Mouse (Mus musculus) gastrocnemius, adult 8-10 months (tissue): ENCODE data around the gene Per2. TPM values are rescaled to one million over a fixed set of nuclear protein-coding genes. Genes with fewer than 3 reads are reported as not detected.
A peak's percentile ranks its signal among the peaks of the same experiment; 100 is the strongest.

Source experiments
- DNase-seq, 2 experiments: peaks; one replicate each; pipeline ENCODE4 v3.0.0; 2022; ENCODE audit warnings: low spot score in 2 of 2
- total RNA-seq, 4 experiments: library from RNA; stranded (reverse); gene quantifications; 2 replicates each; pipeline ENCODE4 v1.2.4; 2022

Gene Per2
- total RNA-seq, 4 experiments from 2014 or later, result 7.0 to 15.0 (median 8.8) TPM

- peak; percentile 68 to 73 for DNase-seq
These were observed 60.7 kb downstream of the Per2 start, which contains the start of gene Ilkap for GRCm38 (mm10) chr1:91398260-91399062. TSS of gene Ilkap (minus strand) at chr1:91398815.

GRCm38 (mm10) chr1:91397927-91398259 is 61.2 kb downstream of the Per2 start:
- DNase-seq, result no peak

- no peak for DNase-seq
These were observed 68.8 kb downstream of the Per2 start for GRCm38 (mm10) chr1:91390369-91390768.

DNA sequence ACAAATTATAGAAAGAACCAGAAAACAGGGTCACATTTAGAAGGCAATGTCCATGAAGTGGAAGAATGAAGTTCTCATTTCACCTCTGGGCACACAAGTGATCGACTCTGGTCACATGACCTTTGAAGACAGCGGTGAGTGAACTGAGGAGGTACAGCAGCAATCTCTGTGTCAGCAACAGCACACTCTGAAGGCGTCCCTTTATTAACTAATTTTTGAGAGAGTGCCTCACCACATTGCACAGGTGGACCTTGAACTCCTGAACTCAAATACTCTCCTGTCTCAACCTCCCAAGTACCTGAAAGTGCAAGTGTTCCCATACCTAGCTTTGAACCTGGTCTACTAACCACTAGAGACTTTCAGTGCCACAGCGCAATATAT is 78.0 kb downstream of the Per2 start:
- no peak for DNase-seq

DNA sequence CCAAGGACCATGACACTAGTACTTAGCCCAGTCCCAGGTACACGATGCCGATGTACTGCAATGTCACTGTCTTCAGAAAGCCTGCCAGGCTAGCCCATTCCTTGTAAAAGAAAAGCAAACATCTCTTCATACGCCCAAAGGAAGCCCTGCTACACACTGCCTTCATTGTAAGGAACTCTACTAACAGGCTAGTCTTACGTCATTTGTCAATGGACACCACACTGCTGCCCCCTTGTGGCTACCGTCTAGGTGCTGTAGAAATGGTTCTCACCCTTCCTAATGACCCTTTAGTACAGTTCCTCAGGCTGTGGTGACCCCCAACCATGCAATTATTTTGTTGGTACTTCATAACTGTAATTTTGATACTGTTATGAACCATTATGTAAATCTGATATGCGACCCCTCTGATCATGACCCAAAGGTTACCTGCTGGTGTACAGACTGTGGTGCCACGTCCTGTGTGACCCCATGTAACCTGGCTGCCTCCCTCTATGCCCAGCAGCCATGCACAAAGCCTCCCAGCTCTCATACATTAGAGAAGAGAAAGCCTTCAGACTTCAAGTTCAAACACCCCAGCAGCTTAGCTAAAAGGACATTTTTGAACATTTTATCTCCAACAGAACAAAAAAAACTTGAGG is 78.6 kb downstream of the Per2 start:
- peak; percentile 57 to 61 for DNase-seq

GRCm38 (mm10) chr1:91373414-91373835 is 85.7 kb downstream of the Per2 start:
- DNase-seq, result no peak

GRCm38 (mm10) chr1:91370055-91370454 is 89.1 kb downstream of the Per2 start:
- no peak for DNase-seq

GRCm38 (mm10) chr1:91369408-91369807 is 89.7 kb downstream of the Per2 start:
- no peak for DNase-seq

DNA sequence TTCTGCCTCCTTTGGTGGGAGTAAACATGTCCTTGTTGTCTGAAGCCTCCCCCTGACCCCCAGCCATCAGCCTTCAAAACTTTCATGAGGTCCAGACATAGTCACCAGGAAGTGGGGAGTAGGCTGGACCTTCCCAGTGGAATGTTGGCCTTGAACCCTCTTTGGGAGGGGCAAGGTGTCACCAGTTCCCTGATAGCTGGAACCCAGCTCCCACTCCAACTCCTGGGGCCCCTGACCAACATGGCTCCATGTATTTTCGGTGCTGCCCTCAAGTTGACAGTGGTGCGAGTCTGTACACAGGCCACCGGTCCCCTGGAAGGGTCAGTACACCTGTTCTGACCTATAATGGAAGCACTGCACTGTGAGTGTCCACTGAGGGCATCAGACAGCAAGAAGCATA is 91.8 kb downstream of the Per2 start:
- DNase-seq, result no peak

DNA sequence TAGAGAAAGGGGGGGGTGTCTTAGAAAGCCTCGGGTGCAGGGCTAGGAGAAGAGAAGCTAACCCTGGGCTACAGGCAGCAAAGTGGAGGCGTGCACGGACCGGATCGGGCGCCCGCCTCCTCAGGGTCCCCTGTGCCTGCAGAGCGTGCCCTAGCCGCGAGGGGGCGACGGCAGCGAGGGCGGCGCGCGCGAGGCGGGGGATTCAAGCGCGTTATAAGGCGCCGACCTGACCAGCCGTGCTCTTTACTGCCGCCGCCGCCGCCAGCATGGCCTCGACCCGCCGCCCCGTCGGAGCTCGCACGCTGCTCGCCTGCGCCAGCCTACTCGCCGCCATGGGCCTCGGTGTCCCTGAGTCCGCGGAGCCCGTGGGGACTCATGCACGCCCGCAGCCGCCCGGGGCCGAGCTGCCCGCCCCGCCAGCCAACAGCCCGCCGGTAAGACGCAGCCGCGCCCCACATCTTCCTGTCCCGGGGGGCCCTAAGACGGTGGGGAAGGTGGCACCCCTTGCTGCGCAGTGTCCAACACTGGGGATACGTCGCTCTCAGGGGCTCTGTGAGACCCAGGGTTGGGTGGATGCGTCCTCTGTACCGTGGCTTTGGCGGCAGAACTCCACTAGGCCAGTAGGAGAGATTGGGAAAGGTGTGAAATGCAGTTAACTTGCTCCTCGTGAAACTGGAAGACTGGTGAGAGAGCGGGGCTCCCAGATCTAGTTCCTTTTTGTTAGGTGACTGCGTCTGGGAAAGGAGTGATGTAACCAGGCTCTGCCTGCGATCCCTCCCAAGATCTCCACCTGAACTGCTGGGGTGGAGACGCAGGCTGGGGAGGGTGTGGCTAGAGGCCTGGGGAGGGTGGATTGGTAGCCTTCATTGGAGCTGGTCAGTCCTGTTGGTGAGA is 92.7 kb downstream of the Per2 start, which contains the start of gene Erfe:
TSS of gene Erfe (plus strand) at position 216 of the 894 bp plus-strand sequence.
- peak; percentile 40 to 50 for DNase-seq

Other genes starting within 250 kb of the Per2 start
- gene Ube2f, start 209.0 kb downstream of the Per2 start, total RNA-seq, result 10 to 100 TPM; 49.2 to 54.3 (median 50.0) TPM
- gene Scly, start 161.0 kb downstream of the Per2 start, total RNA-seq, result 1 to 10 TPM; 8.3 to 9.8 (median 9.1) TPM
- not detected for gene Espnl, start 137.2 kb downstream of the Per2 start, total RNA-seq
- 10 to 100 TPM; 56.3 to 72.6 (median 60.8) TPM for gene Klhl30, start 108.3 kb downstream of the Per2 start, total RNA-seq
- gene Erfe, start 92.9 kb downstream of the Per2 start, total RNA-seq, result 1 to 10 TPM in 1 of 4 experiments, under 1 TPM in 2, not detected in 1; 0.32 to 2.1 (median 0.63) TPM
- gene Ilkap, start 60.5 kb downstream of the Per2 start, total RNA-seq, result 10 to 100 TPM; 31.2 to 40.1 (median 34.0) TPM
- gene Hes6, start 45.3 kb downstream of the Per2 start, total RNA-seq, result 1 to 10 TPM; 6.9 to 9.2 (median 7.2) TPM
- gene Traf3ip1, start 35.3 kb upstream of the Per2 start, total RNA-seq, result 1 to 10 TPM; 2.9 to 3.7 (median 3.3) TPM
- gene Asb1, start 81.2 kb upstream of the Per2 start, total RNA-seq, result 10 to 100 TPM; 12.8 to 16.7 (median 15.5) TPM